Mouse (Mus musculus) brain, embryonic 14.5 days (tissue): Measurements from ENCODE around the gene Dusp1.

Experiments used
- CTCF ChIP-seq: fragments of 200-500 bp; IDR thresholded peaks from 2 replicates; pipeline ENCODE4 v1.5.1; 2012; ENCODE audit warnings: inconsistent platforms, mild to moderate bottlenecking, moderate library complexity, borderline replicate concordance; ENCODE audit not compliant: insufficient read depth, insufficient read length; ENCODE audit errors: extremely low read depth
- POLR2A ChIP-seq: fragments of 200-500 bp; IDR thresholded peaks from 2 replicates; pipeline ENCODE4 v1.6.1; 2012; ENCODE audit warnings: mild to moderate bottlenecking, inconsistent platforms, borderline replicate concordance; ENCODE audit not compliant: poor library complexity, insufficient read depth, insufficient read length, severe bottlenecking; ENCODE audit errors: extremely low read depth

DNA sequence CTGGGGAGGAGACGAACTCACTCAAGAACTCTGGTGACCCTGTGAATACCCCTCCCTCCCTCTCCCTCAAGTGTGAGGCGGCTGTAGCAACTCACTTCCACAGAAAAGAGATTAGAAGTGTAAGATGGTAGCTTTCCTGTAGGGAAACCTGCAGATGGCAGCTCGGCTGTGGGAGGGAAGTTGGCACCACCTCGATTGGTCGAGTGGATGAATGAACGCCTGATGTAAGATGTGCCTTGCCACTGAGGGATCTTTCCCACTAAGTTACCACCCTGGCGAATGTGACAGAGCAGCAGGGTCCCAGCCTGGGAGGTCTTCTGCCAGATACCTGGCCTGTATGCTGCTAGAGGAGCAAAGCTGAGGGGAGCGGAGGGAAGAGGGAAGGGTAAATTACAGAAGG lies 47.9 kb upstream of the Dusp1 start:
- no peak for TF ChIP-seq CTCF
- TF ChIP-seq POLR2A: no peak
